Mouse (Mus musculus): ENCODE results near the gene Ifi204. TPM values are rescaled to one million over a fixed set of nuclear protein-coding genes. Genes with fewer than 3 reads are reported as not detected.
"Not testable (repeated sequence)": the region's sequence is repeated elsewhere in the genome, so short reads cannot be mapped to it uniquely, and the experiment has no call there.

The Ifi204 gene
- total RNA-seq (2021): 1 to 10 TPM; 3.1 to 3.6 TPM
- long read RNA-seq, experiment 1: 0 reads
- long read RNA-seq, experiment 2, partial matches to known transcripts: 1 of 5 reads
- long read RNA-seq, experiment 2, other reads (novel, unspliced or antisense): 0 of 5 reads

GRCm38 (mm10) chr1:173766848-173767617 lies at the start of gene Ifi204:
Gene Ifi204 (minus strand): TSS chr1:173766943.
- DNase-seq (ENCODE audit: low spot score in 2 of 2): not testable (repeated sequence)

GRCm38 (mm10) chr1:173809294-173809693 lies 42.6 kb upstream of the Ifi204 start:
- not testable (repeated sequence) for DNase-seq (ENCODE audit: low spot score in 2 of 2)

- DNase-seq (ENCODE audit: low spot score in 2 of 2): not testable (repeated sequence)
These were observed 36.0 kb upstream of the Ifi204 start for GRCm38 (mm10) chr1:173802689-173803281.

- not testable (repeated sequence) for DNase-seq (ENCODE audit: low spot score in 2 of 2)
These were observed 35.5 kb upstream of the Ifi204 start for GRCm38 (mm10) chr1:173802207-173802606.

- DNase-seq (ENCODE audit: low spot score in 2 of 2): not testable (repeated sequence)
These were observed 35.0 kb upstream of the Ifi204 start for GRCm38 (mm10) chr1:173801791-173802190.

- not testable (repeated sequence) for DNase-seq (ENCODE audit: low spot score in 2 of 2)
These were observed 6.7 kb upstream of the Ifi204 start for GRCm38 (mm10) chr1:173773457-173773856.

- DNase-seq (ENCODE audit: low spot score in 2 of 2): not testable (repeated sequence)
These were observed 6.7 kb downstream of the Ifi204 start for GRCm38 (mm10) chr1:173760032-173760431.

- no peak for DNase-seq (ENCODE audit: low spot score in 2 of 2)
These were observed 24.5 kb downstream of the Ifi204 start for GRCm38 (mm10) chr1:173742262-173742661.

GRCm38 (mm10) chr1:173741656-173742055 lies 25.1 kb downstream of the Ifi204 start, which contains the start of gene Ifi207:
Gene Ifi207 (minus strand): TSS chr1:173741747.
- DNase-seq (ENCODE audit: low spot score in 2 of 2): no peak

GRCm38 (mm10) chr1:173740537-173740936 lies 26.2 kb downstream of the Ifi204 start:
- no peak for DNase-seq (ENCODE audit: low spot score in 2 of 2)

GRCm38 (mm10) chr1:173736986-173737385 lies 29.8 kb downstream of the Ifi204 start:
- DNase-seq (ENCODE audit: low spot score in 2 of 2): no peak

- DNase-seq (ENCODE audit: low spot score in 2 of 2): not testable (repeated sequence)
These were observed 31.7 kb downstream of the Ifi204 start for GRCm38 (mm10) chr1:173735015-173735414.

- no peak for DNase-seq (ENCODE audit: low spot score in 2 of 2)
These were observed 33.5 kb downstream of the Ifi204 start for GRCm38 (mm10) chr1:173733219-173733618.

Other genes with a start within 250 kb of the Ifi204 start
- not detected for gene Ifi214, start 231.0 kb downstream of the Ifi204 start, total RNA-seq (2021)
- gene Ifi213, start 167.7 kb downstream of the Ifi204 start, total RNA-seq (2021): under 1 TPM; 0.31 to 0.39 TPM
- under 1 TPM; 0.54 to 0.59 TPM for gene Ifi209, start 136.0 kb downstream of the Ifi204 start, total RNA-seq (2021)
- gene Ifi208, start 93.3 kb downstream of the Ifi204 start, total RNA-seq (2021): under 1 TPM; 0.28 to 0.65 TPM
- gene Ifi207, start 25.2 kb downstream of the Ifi204 start, total RNA-seq (2021): 1 to 10 TPM; 2.6 to 2.8 TPM
- under 1 TPM; 0.65 to 0.87 TPM for gene Ifi211, start 146.1 kb upstream of the Ifi204 start, total RNA-seq (2021)
- 10 to 100 TPM in 1 of 2 experiments, 1 to 10 TPM in 1; 8.4 to 10.1 TPM for gene Mndal, start 175.5 kb upstream of the Ifi204 start, total RNA-seq (2021)
- 1 to 10 TPM; 6.4 to 6.5 TPM for gene Ifi203, start 175.7 kb upstream of the Ifi204 start, total RNA-seq (2021)
- gene Ifi202b, start 215.8 kb upstream of the Ifi204 start, total RNA-seq (2021): not detected